Mouse (Mus musculus) heart, embryonic 10.5 days (tissue): Measurements from ENCODE around the gene Fmnl1. TPM values are rescaled to one million over a fixed set of nuclear protein-coding genes. Genes with fewer than 3 reads are reported as not detected.

ENCODE experiments used
- DNase-seq: peaks from one replicate; pipeline ENCODE4 v3.0.0-alpha.2; 2017; ENCODE audit warnings: low spot score
- H3K27ac ChIP-seq: fragments of 300-500 bp; sonication (generic); 2 replicates; pipeline ENCODE4 v1.5.1; 2016; ENCODE audit warnings: mild to moderate bottlenecking
- H3K27me3 ChIP-seq: fragments of 300-500 bp; sonication (generic); 2 replicates; pipeline ENCODE4 v1.6.1; 2016; ENCODE audit warnings: mild to moderate bottlenecking; ENCODE audit not compliant: poor library complexity, insufficient read depth, severe bottlenecking
- H3K36me3 ChIP-seq: fragments of 300-500 bp; sonication (generic); 2 replicates; pipeline ENCODE4 v1.6.1; 2016; ENCODE audit warnings: mild to moderate bottlenecking, moderate library complexity
- H3K4me1 ChIP-seq: fragments of 300-500 bp; sonication (generic); 2 replicates; pipeline ENCODE4 v1.6.1; 2016; ENCODE audit warnings: mild to moderate bottlenecking
- H3K4me3 ChIP-seq: fragments of 300-500 bp; sonication (generic); 2 replicates; pipeline ENCODE4 v1.5.1; 2016; ENCODE audit warnings: mild to moderate bottlenecking, moderate library complexity
- H3K9me3 ChIP-seq: fragments of 300-500 bp; sonication (generic); 2 replicates; pipeline ENCODE4 v1.6.1; 2016; ENCODE audit warnings: mild to moderate bottlenecking, moderate library complexity
- WGBS: fragments of 180-500 bp; shearing (Covaris S2); methylation state at CpG from one replicate; pipeline ENCODE4 v1.1.7; 2016; 5-methylcytosine and 5-hydroxymethylcytosine counted together
- polyA plus RNA-seq: library from polyadenylated mRNA; unstranded; fragments of >200 nt; fragmentation: Nextera tagmentation; extraction: Ambion mirVana; gene quantifications from 2 replicates; pipeline ENCODE4 v1.2.1, GENCODE M21; 2016

Gene Fmnl1
- polyA plus RNA-seq, 1 experiment from 2014 or later = 1.2 TPM

DNA sequence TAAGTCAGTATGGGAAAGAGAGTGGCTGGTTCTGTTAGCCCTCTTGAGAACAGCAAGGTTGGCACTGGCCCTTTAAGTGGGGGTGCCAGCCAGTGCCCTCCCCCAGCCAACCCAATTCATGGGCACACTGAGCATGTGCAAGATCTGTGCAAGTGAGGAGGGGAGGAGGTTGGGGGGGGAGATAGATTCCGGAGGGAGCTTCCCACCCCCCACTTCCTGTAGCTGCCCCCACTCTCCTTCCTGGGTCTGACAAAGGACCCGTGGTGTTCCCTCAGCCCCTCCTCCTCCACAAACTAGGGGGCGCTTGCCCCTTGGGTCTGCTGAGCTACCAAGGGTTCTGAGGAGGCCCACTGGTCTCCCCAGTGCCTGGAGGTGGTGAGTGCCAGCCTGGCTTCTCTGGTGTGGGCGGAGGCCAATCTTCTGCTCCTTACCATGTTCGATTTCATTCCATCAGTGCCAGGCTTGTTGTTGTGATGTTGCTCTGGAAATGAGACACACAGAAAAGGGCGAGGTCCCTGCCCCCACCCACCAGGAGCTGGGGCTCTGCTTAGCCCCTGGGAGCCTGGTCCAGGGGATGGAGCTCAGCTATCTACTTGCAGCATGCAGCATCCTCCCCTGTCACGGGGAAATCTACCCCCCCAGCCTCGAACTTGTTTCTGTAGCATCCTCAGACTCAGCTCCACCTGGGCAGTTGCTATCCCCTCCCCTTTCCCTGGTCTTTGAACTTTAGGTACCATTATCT lies 28.3 kb upstream of the Fmnl1 start:
- peak; percentile 83 for DNase-seq
- peaks cover 51% of the 10 kb centered on the region for H3K4me1 ChIP-seq
- peak overlapping the region; percentile 88 for H3K27ac ChIP-seq
- peaks cover 15% of the 10 kb centered on the region for H3K36me3 ChIP-seq
- H3K27me3 ChIP-seq = no peaks in the 10 kb centered on the region
- H3K9me3 ChIP-seq = no peaks in the 10 kb centered on the region
- 32% methylated on average over 8 of the region's 8 CpGs for WGBS
- peak overlapping the region; percentile 31; the same call in 1 of the 2 replicates for H3K4me3 ChIP-seq

DNA sequence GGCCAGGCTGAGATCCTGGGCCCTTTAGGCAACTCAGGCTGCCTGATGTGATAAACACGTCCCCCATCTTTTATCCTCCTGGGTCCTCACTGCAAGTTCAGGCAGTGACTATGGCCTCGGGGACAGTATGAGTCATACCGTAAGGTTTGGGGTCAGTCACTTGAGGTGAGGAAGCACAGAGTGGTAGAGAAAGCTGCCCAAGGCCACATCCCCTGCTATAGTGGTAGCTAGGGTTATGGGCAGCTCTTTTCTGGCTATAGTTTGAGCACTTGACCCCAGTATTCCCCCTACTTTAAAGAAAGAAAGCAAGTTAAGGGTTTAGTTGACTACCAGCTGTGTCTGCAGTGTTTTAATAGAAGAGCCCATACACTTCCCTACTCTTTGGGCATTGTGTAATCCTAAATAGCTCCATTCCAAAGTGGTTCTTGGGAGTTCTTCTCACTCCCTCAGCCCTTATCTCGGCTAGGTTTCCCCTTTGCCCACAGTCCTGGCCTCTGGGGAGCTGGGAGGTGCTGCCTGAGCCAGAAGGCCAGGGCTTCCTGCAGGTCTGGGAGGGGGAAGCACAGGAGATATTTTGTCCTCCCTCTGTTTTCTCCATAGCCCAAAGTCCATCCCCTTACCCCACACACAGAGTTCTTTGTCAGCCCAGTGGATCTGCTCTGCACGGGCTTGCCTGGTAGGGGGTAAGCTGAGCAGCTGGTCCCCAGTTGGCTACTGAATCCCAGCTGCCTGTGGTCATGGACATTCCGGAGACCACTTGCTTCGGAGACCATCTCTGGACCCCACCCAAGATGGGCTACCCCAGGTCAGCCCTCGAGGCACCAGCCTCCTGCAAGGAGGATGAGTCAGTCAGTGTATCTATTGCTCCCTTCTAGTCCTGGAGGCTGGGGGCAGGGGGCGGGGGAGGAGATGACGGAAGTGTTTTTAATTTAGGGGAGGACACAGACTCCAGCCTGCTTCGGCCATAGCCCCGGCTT lies 26.3 kb upstream of the Fmnl1 start:
- Histone ChIP-seq H3K27me3 (no peaks in the 10 kb centered on the region), H3K36me3 (peaks cover 2% of the 10 kb centered on the region; the same call in 1 of the 2 replicates), H3K4me3 (no peak overlapping the region), H3K9me3 (no peaks in the 10 kb centered on the region), H3K4me1 (peaks cover 51% of the 10 kb centered on the region), H3K27ac (peak overlapping the region; percentile 78)
- no peak for DNase-seq
- WGBS = 28% methylated on average over 12 of the region's 12 CpGs

DNA sequence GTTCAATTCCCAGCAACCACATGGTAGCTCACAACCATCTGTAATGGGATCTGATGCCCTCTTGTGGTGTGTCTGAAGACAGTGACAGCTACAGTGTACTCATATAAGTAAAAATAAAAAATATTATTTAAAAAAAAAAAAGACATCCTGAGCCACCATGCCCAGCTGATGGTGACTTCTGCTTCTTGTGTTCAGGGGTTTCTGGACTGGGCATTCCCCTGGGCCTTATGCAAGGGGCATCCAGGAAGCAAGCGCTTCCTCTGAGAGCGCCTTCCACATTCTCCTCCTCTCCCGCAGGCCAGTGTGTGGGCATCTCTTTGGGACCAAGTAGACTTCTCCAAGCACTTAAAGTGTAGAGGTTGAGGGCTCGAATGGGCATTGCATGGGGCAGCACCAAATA lies 24.5 kb upstream of the Fmnl1 start:
- Histone ChIP-seq H3K9me3 (no peaks in the 10 kb centered on the region), H3K27ac (no peak overlapping the region), H3K4me3 (no peak overlapping the region), H3K36me3 (no peaks in the 10 kb centered on the region), H3K27me3 (no peaks in the 10 kb centered on the region), H3K4me1 (peaks cover 35% of the 10 kb centered on the region)
- whole genome bisulfite sequencing = 87% methylated on average over 4 of the region's 4 CpGs
- no peak for DNase-seq

DNA sequence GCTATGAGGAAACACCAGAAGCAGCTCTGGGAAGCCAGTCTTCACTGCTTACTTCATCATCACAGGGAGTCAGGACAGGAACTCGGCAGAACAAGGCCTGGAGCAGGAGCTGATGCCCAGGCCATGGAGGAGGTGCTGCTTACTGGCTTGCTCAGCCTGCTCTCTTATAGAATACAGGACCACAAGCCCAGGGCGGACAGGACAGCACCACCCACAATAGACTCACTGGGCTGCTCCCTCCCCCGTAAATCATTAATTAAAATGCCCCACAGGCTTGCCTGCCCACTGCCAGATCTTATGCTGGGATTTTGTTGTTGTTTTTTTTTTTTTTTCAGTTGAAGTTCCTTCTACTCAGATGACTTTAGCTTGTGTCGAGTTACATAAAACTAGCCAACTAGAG lies 23.1 kb upstream of the Fmnl1 start:
- H3K9me3 ChIP-seq = no peaks in the 10 kb centered on the region
- H3K36me3 ChIP-seq = no peaks in the 10 kb centered on the region
- no peaks in the 10 kb centered on the region for H3K27me3 ChIP-seq
- WGBS = 63% methylated on average over 4 of the region's 4 CpGs
- H3K27ac ChIP-seq = no peak overlapping the region
- H3K4me1 ChIP-seq = peaks cover 21% of the 10 kb centered on the region
- no peak for DNase-seq
- H3K4me3 ChIP-seq = no peak overlapping the region

GRCm38 (mm10) chr11:103149771-103150170 lies 21.1 kb upstream of the Fmnl1 start:
- H3K36me3 ChIP-seq = no peaks in the 10 kb centered on the region
- H3K27ac ChIP-seq = no peak overlapping the region
- H3K4me3 ChIP-seq = no peak overlapping the region
- peaks cover 6% of the 10 kb centered on the region for H3K4me1 ChIP-seq
- no peaks in the 10 kb centered on the region for H3K9me3 ChIP-seq
- no peak for DNase-seq
- 88% methylated on average over 4 of the region's 4 CpGs for WGBS
- no peaks in the 10 kb centered on the region for H3K27me3 ChIP-seq

DNA sequence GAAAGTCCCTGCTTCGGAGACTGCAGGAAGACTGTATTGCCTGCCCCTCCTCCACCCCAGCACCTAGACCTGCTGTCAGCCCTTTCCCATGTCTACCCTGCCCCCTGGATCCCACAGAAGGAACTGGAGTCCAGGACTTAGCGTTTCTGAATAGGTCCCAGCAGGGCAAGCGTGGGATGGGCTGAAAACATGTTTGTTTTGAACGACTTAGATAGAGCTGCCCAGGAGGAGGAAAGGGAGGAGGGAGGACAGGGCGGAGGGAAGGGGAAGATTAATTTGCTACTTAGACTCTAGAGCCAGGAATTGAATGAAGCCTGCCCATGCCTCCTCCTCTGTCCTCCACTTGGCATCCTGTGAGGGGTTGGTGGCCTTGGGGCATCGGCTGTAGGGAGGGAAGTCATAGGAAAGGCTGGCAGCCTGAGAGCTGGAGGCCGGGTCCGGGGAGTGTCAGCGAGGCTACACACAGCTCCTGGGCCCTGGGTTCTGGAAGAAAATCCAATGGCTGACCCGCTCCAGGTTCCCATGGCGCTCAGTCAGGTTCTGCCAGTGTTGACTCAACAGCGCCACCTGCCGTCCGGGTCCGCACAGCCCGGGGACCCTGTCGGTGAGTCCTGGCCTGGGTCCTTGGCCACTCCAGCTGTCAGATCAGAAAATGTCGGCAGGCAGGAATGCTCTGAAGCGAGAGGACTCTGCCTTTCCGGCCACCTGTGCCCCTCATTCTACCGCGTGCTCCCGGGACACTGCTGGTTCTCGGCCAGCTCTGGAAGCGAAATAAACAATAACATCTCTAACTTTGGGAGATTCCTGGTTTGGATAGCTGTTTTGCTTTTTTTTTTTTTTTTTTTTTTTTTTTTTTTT lies 12.1 kb upstream of the Fmnl1 start:
- WGBS = under 1% methylated on average over 25 of the region's 25 CpGs
- Histone ChIP-seq H3K9me3 (no peaks in the 10 kb centered on the region), H3K4me3 (peak overlapping the region; percentile 59), H3K27ac (peak overlapping the region; percentile 79), H3K4me1 (peaks cover 8% of the 10 kb centered on the region), H3K36me3 (no peaks in the 10 kb centered on the region), H3K27me3 (0 out of 2 replicates have a peak, but pooled peaks cover 3% of the 10 kb centered on the region)
- peak; percentile 97 for DNase-seq

DNA sequence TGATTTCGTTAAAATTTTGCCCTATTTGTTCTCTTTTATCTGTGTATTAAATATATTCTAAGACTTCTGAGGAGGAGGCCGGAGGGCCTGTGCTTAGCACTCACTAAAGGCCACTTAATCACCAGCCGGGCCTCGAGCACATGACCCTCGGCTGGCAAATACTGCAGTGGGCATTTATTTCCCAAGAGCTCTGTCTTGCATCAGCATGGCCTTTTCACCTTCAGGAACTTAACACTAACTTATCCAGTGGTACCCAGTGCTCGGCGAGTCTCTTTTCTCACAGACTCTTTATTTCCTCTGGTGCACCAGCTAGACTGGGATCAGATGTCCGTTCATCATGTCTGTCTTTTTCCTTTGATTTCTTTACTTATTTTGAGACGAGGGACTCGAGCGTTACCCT lies 10.2 kb upstream of the Fmnl1 start:
- H3K9me3 ChIP-seq = no peaks in the 10 kb centered on the region
- DNase-seq = no peak
- no peak overlapping the region for H3K4me3 ChIP-seq
- no peak overlapping the region for H3K27ac ChIP-seq
- 89% methylated on average over 11 of the region's 11 CpGs for WGBS
- peaks cover 12% of the 10 kb centered on the region for H3K4me1 ChIP-seq
- peaks cover 5% of the 10 kb centered on the region; the same call in 1 of the 2 replicates for H3K27me3 ChIP-seq
- H3K36me3 ChIP-seq = no peaks in the 10 kb centered on the region

- H3K4me3 ChIP-seq = no peak overlapping the region
- DNase-seq = no peak
- peaks cover 10% of the 10 kb centered on the region; the same call in 1 of the 2 replicates for H3K27me3 ChIP-seq
- no peak overlapping the region for H3K27ac ChIP-seq
- peaks cover 12% of the 10 kb centered on the region for H3K4me1 ChIP-seq
- 61% methylated on average over 7 of the region's 7 CpGs for WGBS
- H3K9me3 ChIP-seq = peaks cover 3% of the 10 kb centered on the region; the same call in 1 of the 2 replicates
- H3K36me3 ChIP-seq = no peaks in the 10 kb centered on the region
These were observed 9.5 kb upstream of the Fmnl1 start for GRCm38 (mm10) chr11:103161449-103161848.

- Histone ChIP-seq H3K4me1 (peaks cover 12% of the 10 kb centered on the region), H3K27me3 (peaks cover 10% of the 10 kb centered on the region; the same call in 1 of the 2 replicates), H3K4me3 (no peak overlapping the region), H3K27ac (no peak overlapping the region), H3K9me3 (peaks cover 3% of the 10 kb centered on the region; the same call in 1 of the 2 replicates), H3K36me3 (no peaks in the 10 kb centered on the region)
- DNase-seq = no peak
- WGBS = 90% methylated on average over 5 of the region's 5 CpGs
These were observed 8.8 kb upstream of the Fmnl1 start for GRCm38 (mm10) chr11:103162132-103162531.

DNA sequence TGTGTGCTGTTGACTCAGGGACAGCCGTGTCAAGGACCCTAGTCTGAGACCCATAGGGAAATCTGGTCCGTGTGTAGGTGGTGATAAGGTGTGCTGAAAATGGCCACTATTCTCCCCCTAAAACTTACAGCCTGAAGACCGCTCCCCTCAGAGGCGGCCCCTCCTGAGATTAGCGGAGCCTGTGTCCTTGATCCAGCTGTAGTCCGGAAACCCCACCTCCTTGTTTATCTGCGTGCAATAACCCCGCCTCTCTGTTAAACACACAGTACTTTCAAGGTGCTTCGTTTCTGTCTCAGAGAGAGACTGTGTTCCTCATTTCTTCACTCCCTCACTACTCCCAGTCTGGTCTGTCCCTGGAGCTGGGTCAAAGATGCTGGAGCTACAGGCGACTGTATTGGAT lies 6.5 kb upstream of the Fmnl1 start:
- H3K4me3 ChIP-seq = no peak overlapping the region; the same call in 1 of the 2 replicates
- no peak overlapping the region for H3K27ac ChIP-seq
- WGBS = 20% methylated on average over 10 of the region's 10 CpGs
- H3K9me3 ChIP-seq = peaks cover 3% of the 10 kb centered on the region; the same call in 1 of the 2 replicates
- H3K36me3 ChIP-seq = no peaks in the 10 kb centered on the region
- DNase-seq = no peak
- H3K27me3 ChIP-seq = peaks cover 26% of the 10 kb centered on the region
- peaks cover 4% of the 10 kb centered on the region; the same call in 1 of the 2 replicates for H3K4me1 ChIP-seq

GRCm38 (mm10) chr11:103168690-103169390 lies 2.1 kb upstream of the Fmnl1 start:
- 29% methylated on average over 9 of the region's 9 CpGs for WGBS
- peaks cover 3% of the 10 kb centered on the region; the same call in 1 of the 2 replicates for H3K9me3 ChIP-seq
- DNase-seq = no peak
- peaks cover 35% of the 10 kb centered on the region for H3K4me1 ChIP-seq
- H3K36me3 ChIP-seq = no peaks in the 10 kb centered on the region
- no peak overlapping the region for H3K4me3 ChIP-seq
- no peak overlapping the region for H3K27ac ChIP-seq
- H3K27me3 ChIP-seq = peaks cover 68% of the 10 kb centered on the region

GRCm38 (mm10) chr11:103169664-103170063 lies 1.2 kb upstream of the Fmnl1 start:
- Histone ChIP-seq H3K9me3 (peaks cover 3% of the 10 kb centered on the region; the same call in 1 of the 2 replicates), H3K27ac (no peak overlapping the region), H3K27me3 (peaks cover 75% of the 10 kb centered on the region), H3K4me3 (no peak overlapping the region), H3K4me1 (peaks cover 35% of the 10 kb centered on the region), H3K36me3 (no peaks in the 10 kb centered on the region)
- no peak for DNase-seq
- WGBS = 76% methylated on average over 5 of the region's 5 CpGs
